Mouse (Mus musculus) small intestine, adult 2 months (tissue): ENCODE data around the gene Sirt4. TPM values are rescaled to one million over a fixed set of nuclear protein-coding genes. Genes with fewer than 3 reads are reported as not detected.
"Not testable (repeated sequence)": the region's sequence is repeated elsewhere in the genome, so short reads cannot be mapped to it uniquely, and the experiment has no call there.

ENCODE experiments used
- H3K27ac ChIP-seq: fragments of 200-500 bp; 2 replicates; pipeline ENCODE4 v1.5.1; 2012; ENCODE audit warnings: low read depth, low read length, control low read depth, inconsistent platforms; ENCODE audit not compliant: insufficient read depth
- H3K27me3 ChIP-seq: fragments of 200-500 bp; 2 replicates; pipeline ENCODE4 v1.6.1; 2012; ENCODE audit warnings: mild to moderate bottlenecking, moderate library complexity, low read length, inconsistent platforms; ENCODE audit not compliant: control insufficient read depth, insufficient read depth
- H3K36me3 ChIP-seq: fragments of 200-500 bp; 2 replicates; pipeline ENCODE4 v1.6.1; 2012; ENCODE audit warnings: mild to moderate bottlenecking, low read length, control low read depth, inconsistent platforms; ENCODE audit not compliant: control insufficient read depth, insufficient read depth
- H3K4me1 ChIP-seq: fragments of 200-500 bp; 2 replicates; pipeline ENCODE4 v1.6.1; 2012; ENCODE audit warnings: low read length, inconsistent platforms, mixed read lengths; ENCODE audit not compliant: control insufficient read depth, insufficient read depth, insufficient read length
- H3K4me3 ChIP-seq: fragments of 200-500 bp; 2 replicates; pipeline ENCODE4 v1.5.1; 2012; ENCODE audit warnings: low read depth, mild to moderate bottlenecking, control low read depth, inconsistent platforms, low read length, moderate library complexity
- CTCF ChIP-seq: fragments of 200-500 bp; IDR thresholded peaks from 2 replicates; pipeline ENCODE4 v1.5.1; 2012; ENCODE audit warnings: low read depth, mild to moderate bottlenecking, control low read depth, inconsistent platforms, low read length, moderate library complexity, mixed read lengths; ENCODE audit not compliant: insufficient replicate concordance, insufficient read length; ENCODE audit errors: extremely low read depth
- POLR2A ChIP-seq: fragments of 200-500 bp; IDR thresholded peaks from 2 replicates; pipeline ENCODE4 v1.6.1; 2012; ENCODE audit warnings: low read depth, mild to moderate bottlenecking, control low read depth, inconsistent platforms, low read length, moderate library complexity
- WGBS: fragments of 180-500 bp; shearing (Covaris S2); methylation state at CpG from one replicate; pipeline ENCODE4 v1.1.7; 2018; 5-methylcytosine and 5-hydroxymethylcytosine counted together
- polyA plus RNA-seq: library from polyadenylated mRNA; depleted of rRNA; stranded (reverse); fragments of >200 nt; gene quantifications from 2 replicates; pipeline ENCODE4 v1.2.3, GENCODE M21; 2012

Sirt4 gene
- polyA plus RNA-seq, 1 experiment = 13.6 TPM

- Histone ChIP-seq H3K27ac (no peak overlapping the region), H3K4me1 (no peaks in the 10 kb centered on the region), H3K27me3 (no peaks in the 10 kb centered on the region), H3K4me3 (no peak overlapping the region), H3K36me3 (no peaks in the 10 kb centered on the region)
- 91% methylated on average over 11 of the region's 11 CpGs for WGBS
- TF ChIP-seq CTCF (no peak), POLR2A (no peak)
Observed at GRCm38 (mm10) chr5:115444130-115444529, 40.4 kb downstream of the Sirt4 start.

GRCm38 (mm10) chr5:115442663-115443062, 41.9 kb downstream of the Sirt4 start:
- 77% methylated on average over 5 of the region's 5 CpGs for WGBS
- TF ChIP-seq CTCF = peak; percentile 45; the same call in 1 of the 2 replicates
- H3K27ac ChIP-seq, H3K4me3 ChIP-seq, H3K4me1 ChIP-seq, H3K27me3 ChIP-seq, H3K36me3 ChIP-seq: not testable (repeated sequence)

GRCm38 (mm10) chr5:115441205-115441849, 43.2 kb downstream of the Sirt4 start:
- H3K27me3 ChIP-seq = no peaks in the 10 kb centered on the region
- H3K27ac ChIP-seq = no peak overlapping the region
- TF ChIP-seq POLR2A = no peak
- TF ChIP-seq CTCF = peak; percentile 81; the same call in 1 of the 2 replicates
- H3K4me3 ChIP-seq = no peak overlapping the region
- 39% methylated on average over 14 of the region's 14 CpGs for WGBS
- H3K4me1 ChIP-seq = peaks cover 1% of the 10 kb centered on the region; the same call in 1 of the 2 replicates
- H3K36me3 ChIP-seq = no peaks in the 10 kb centered on the region

GRCm38 (mm10) chr5:115438667-115439066, 45.9 kb downstream of the Sirt4 start:
- TF ChIP-seq POLR2A (no peak), CTCF (no peak)
- no peaks in the 10 kb centered on the region for H3K27me3 ChIP-seq
- no peak overlapping the region for H3K27ac ChIP-seq
- H3K36me3 ChIP-seq = no peaks in the 10 kb centered on the region
- H3K4me1 ChIP-seq = peaks cover 7% of the 10 kb centered on the region
- H3K4me3 ChIP-seq = no peak overlapping the region
- 76% methylated on average over 7 of the region's 7 CpGs for WGBS

GRCm38 (mm10) chr5:115437945-115438315, 46.6 kb downstream of the Sirt4 start:
- no peak overlapping the region for H3K27ac ChIP-seq
- no peaks in the 10 kb centered on the region for H3K27me3 ChIP-seq
- 74% methylated on average over 2 of the region's 2 CpGs for WGBS
- no peak for TF ChIP-seq CTCF
- no peak for TF ChIP-seq POLR2A
- H3K4me3 ChIP-seq = no peak overlapping the region
- H3K36me3 ChIP-seq = no peaks in the 10 kb centered on the region
- peaks cover 8% of the 10 kb centered on the region for H3K4me1 ChIP-seq

- Histone ChIP-seq H3K27ac (no peak overlapping the region), H3K36me3 (no peaks in the 10 kb centered on the region), H3K4me1 (peaks cover 10% of the 10 kb centered on the region), H3K27me3 (no peaks in the 10 kb centered on the region), H3K4me3 (no peak overlapping the region)
- WGBS = 88% methylated on average over 7 of the region's 7 CpGs
- TF ChIP-seq POLR2A (no peak), CTCF (no peak)
Observed at GRCm38 (mm10) chr5:115437242-115437944, 47.1 kb downstream of the Sirt4 start.

GRCm38 (mm10) chr5:115436421-115437124, 48.0 kb downstream of the Sirt4 start:
- WGBS = 6% methylated on average over 43 of the region's 43 CpGs
- H3K4me3 ChIP-seq = peak overlapping the region; percentile 38
- H3K27ac ChIP-seq = no peak overlapping the region
- TF ChIP-seq CTCF (no peak), POLR2A (no peak)
- H3K36me3 ChIP-seq = no peaks in the 10 kb centered on the region
- H3K4me1 ChIP-seq = peaks cover 10% of the 10 kb centered on the region
- H3K27me3 ChIP-seq = no peaks in the 10 kb centered on the region
